Mouse (Mus musculus): ENCODE measurements around the gene Grap. TPM values are rescaled to one million over a fixed set of nuclear protein-coding genes. Genes with fewer than 3 reads are reported as not detected.

Grap gene
- total RNA-seq, 1 experiment from 2014 or later: 19.1 TPM

DNA sequence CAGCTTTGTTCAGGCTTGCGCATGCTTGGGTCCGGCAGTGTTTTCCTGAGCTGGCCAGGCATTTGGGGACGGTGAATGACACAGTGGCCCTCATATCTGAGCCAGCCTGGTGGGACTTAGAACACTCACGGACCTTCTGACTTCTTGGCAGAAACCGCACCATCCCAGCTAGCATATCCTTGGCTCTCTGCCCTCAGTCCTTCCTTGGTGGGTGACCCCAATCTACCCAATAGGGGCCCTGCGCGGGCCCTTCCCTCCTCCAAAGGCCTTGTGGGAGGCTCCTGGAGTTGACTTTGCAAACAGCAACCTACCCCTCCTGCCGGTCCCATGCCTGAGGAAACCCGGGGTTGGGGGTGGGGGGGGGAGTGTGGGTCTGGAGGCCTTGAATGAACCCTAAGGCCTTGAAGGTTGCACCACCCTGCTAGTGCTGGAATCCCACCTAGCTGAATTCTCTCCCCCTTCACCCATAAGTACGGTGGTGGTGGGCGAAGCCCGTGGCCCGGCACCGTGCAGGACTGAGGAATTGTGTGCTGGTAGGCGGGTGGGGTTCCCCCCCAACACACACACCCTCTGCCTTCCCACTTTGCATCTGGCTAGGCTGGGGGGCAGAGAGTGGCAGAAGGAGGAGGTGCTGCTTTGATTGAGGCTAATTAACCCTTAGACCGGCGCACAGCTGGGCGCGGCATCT, 21.2 kb downstream of the Grap start:
- no peak for ATAC-seq (replicated peaks; ENCODE audit: insufficient number of reproducible peaks, low FRiP score, low TSS enrichment, poor library complexity, severe bottlenecking)

DNA sequence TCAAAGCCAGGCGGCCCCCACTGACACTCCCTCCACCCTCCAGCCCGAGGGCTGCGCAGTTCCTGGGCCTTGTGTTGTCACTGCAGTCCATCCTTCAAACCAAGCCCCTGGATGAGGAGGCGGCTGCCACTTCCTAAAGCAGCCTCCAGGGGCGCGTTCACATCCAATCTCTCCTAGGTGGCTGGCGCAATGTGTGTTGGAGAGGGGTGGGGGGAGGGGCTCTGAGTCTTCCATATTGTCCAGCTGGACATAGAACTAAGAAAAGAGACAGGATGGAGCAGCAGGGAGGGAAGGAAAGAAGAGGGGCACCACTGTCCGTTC, 21.7 kb downstream of the Grap start:
- ATAC-seq (replicated peaks; ENCODE audit: insufficient number of reproducible peaks, low FRiP score, low TSS enrichment, poor library complexity, severe bottlenecking): no peak

DNA sequence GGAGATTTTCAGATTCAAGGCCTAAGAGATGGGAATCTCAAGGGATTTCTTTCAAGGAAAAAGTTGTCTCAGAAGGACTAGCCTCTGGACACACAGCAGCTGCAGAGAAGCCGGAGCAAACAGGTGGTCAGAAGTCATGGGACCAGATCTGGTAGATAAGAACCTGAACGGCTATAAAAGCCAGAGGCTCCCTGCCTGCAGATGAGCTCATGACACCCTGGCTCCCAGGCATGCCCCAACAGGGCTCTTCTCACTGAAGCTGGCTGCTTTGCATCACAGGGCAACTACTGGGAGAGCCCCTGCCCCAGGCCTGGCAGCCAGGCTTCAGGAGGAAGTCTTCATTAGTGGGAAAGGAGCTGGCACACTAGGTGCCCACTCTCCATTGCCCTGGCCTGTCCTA, 22.3 kb downstream of the Grap start:
- ATAC-seq (replicated peaks; ENCODE audit: insufficient number of reproducible peaks, low FRiP score, low TSS enrichment, poor library complexity, severe bottlenecking): no peak

DNA sequence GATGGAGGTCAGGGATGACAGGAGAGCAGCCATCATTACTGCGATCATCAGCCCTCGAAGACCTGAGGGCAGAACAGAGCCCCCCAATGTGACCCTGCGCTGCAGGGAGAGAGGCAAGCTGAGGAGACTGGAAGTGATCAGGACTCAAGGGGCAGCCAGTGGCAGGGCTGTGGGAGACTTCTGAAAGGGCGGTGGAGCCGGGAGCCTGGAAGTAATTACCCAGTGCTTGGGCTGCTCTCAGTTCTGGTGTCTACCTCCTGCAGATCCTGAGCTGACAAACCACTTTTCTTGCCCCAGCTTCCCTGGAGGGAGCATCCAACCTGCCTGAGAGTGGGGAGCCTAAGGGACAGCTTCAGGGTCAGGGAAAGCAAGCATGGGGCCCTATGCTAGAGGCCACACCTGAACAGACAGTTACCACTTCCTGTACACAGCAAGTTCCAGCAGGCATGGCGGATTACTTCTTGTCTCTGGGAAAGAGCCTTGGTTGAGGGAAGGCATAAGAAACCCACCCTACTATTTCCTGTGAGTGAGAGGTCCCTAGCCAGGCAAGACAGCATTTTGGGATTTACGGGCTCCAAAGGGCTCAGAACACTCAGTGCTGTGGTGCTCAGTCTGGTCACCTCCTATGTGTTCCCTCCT, 23.3 kb downstream of the Grap start:
- no peak for ATAC-seq (replicated peaks; ENCODE audit: insufficient number of reproducible peaks, low FRiP score, low TSS enrichment, poor library complexity, severe bottlenecking)

DNA sequence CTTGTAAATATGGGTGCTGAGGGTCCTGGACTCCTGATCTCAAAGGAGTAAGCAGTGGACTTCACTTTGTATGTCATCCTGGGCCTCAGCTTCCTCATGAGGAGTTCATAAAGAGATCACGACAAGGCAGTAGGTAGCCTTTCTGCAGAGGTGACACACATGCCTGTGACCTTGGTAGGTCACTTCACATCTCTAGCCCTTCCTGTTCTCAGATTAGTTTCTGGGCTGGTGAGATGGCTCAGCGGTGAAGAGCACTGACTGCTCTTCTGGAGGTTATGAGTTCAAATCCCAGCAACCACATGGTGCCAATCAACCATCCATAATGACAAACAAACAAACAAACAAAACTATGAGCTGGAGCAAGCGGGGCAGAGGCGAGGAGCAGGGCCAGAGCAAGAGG, 24.6 kb downstream of the Grap start:
- no peak for ATAC-seq (replicated peaks; ENCODE audit: insufficient number of reproducible peaks, low FRiP score, low TSS enrichment, poor library complexity, severe bottlenecking)

DNA sequence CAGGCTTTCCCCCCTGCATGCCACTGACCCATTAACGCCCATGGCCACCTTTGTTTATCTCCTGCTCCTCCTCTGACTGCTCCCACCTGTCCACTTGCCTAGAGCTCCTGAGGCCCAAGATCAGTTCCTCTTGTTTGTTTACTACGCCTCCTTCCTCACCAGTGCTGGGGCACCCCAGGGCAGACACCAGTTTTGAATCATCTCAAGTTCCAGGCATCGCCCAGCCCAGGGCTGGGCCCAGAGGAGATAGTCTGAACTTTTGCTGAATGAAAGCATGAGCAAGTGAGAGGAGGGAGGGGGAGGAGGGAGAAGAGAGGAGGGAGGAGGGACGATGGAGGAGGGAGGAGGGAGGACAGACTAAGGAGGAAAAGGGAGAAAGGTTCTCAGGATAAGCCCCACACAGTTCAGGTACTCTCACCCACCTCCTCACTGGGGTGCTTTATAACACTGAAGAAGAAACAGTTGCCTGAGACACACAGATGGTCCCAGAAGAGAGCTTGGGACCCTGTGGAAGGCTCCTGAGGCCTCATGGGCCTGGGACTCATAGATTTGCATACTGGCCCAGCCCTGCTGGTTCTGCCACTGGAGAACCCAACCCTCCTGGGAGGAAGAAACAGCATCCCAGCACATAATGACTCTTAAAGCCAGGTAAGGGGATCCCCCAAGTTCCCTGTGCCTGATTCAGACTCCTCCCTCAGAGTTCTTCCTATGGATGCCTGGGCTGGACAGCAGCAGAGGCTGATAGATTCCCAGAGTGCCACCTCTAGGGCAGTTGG, 26.2 kb downstream of the Grap start:
- ATAC-seq (replicated peaks; ENCODE audit: insufficient number of reproducible peaks, low FRiP score, low TSS enrichment, poor library complexity, severe bottlenecking): no peak

DNA sequence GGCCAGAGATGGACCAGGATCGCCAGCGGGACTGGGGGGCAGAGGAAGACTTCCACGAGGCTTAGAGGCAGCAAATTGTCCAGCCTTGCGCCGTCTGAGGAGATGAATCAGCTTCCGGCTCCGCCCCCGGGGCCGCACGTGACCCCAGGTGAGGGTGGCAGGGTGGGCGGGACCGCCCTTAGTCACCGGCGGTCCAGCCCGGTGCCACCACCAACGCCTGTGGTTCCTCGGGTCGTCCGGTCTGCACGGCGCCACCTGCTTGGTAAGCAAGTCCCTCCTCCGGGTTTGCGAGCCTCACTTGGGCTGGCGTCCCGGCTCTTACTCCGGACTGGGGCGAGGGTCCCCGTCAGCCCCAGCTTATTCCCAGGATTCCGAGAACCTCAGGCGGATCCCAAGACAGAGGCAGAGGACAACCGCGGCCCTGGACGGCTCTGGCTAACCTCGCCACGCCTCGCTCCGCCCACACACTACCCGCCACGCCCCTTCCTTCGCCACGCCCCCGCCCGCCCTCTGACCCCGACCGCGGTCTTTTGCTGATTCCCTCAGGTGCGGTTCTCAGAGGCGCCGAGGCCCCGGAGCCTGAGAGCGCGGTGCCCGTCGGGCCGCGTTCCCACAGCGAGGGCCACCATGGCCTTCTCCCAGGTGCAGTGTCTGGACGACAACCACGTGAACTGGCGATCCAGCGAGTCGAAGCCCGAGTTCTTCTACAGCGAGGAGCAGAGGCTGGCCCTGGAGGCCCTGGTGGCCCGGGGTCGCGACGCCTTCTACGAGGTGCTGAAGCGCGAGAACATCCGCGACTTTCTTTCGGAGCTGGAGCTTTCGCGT, 31.1 kb downstream of the Grap start, which contains the start of gene Fam83g:
Fam83g (plus strand) TSS at position 185 of the 825 bp plus-strand sequence.
- ATAC-seq (replicated peaks; ENCODE audit: insufficient number of reproducible peaks, low FRiP score, low TSS enrichment, poor library complexity, severe bottlenecking): no peak

DNA sequence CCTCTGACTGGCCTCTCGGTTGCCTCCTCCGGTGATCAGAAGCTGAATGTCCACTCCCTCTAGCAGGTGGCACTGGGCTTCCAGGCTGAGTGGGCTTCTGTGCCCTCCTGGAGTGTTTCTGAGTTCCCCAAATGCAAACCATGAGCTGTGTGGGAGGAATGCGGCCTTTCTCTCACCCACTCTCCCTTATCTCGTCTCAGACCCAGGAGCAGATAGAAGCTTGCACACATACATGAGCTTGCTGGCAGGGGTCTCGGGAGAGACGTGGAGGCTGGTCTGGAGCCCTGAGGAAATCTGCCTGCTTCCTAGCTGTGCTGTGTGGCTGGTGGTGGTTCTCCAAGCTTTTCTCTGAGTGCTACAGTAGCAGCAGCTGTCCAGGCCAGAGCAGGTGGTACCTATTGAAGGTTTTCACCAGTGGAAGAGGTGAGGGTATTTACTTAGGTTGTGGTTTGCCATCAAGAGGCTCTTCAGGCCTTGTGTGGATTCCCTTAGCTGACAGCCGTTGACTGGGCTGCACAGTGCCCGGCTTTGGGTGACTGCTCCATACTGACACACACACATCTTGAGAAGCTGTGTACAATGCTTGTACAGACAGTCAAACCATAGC, 32.2 kb downstream of the Grap start:
- no peak for ATAC-seq (replicated peaks; ENCODE audit: insufficient number of reproducible peaks, low FRiP score, low TSS enrichment, poor library complexity, severe bottlenecking)

DNA sequence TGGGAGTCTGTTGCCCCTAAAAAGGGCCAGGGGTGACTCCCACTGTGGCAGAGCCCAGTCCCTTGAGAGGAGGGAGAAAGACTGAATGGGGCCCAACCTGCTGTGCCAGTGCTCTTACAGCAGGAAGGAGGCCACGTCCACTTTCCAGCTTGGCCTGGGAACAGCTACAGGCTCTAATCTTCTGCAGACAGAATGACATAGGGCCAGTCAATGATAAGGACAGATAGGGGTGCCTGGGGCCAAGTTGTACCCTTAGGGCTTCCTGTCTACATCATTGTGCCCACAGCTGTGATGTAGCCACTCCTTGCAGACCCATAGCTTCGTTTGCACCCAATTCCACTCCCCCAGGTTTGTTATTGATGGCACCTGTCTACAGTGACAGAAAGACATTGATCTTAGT, 33.1 kb downstream of the Grap start:
- no peak for ATAC-seq (replicated peaks; ENCODE audit: insufficient number of reproducible peaks, low FRiP score, low TSS enrichment, poor library complexity, severe bottlenecking)

DNA sequence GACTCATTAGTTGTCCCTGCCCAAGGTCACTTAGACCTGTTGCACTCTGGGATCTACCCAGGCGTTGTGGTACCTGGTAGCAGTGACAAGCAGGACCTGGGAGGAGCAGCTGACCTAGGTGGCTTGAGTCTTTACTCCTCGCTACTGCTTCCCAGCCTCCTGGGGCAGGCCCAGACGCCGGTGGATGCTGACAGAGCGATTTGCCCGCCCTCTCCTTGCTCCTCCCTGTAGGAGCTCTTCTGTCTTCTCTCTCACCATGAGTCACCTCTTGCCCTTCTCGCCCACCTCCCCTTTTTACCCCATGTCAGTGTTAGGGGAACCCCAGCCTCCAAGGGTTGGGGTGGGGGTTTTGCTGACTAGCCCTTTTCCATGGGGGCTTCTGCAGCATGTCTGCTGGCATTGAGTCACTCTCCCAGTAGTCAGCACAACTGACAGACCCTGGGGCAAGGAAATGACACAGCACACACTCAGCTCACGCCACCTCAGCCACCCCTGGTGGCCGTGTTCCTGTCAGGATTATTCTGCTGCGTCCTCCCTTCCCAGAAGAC, 33.9 kb downstream of the Grap start:
- ATAC-seq (replicated peaks; ENCODE audit: insufficient number of reproducible peaks, low FRiP score, low TSS enrichment, poor library complexity, severe bottlenecking): no peak

DNA sequence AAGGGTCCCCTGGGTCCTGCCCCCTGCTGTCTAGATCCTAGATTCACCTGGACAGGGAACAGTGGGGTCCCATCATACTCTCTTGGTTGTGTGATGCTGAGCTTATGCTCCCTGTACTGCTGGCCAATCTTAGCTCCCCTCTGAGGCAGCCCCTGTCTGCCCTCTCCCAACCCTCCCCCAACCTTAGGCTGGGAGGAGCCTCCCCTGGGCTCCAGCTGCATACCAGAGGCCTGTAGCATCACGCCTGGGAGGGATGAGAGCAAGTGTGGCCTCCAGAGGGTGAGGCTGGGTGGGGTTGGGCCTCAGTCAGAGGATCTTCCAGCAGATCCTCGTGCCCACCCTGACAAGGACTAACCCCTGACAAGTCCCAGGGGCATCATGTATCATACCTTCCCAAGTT, 34.5 kb downstream of the Grap start:
- ATAC-seq (replicated peaks; ENCODE audit: insufficient number of reproducible peaks, low FRiP score, low TSS enrichment, poor library complexity, severe bottlenecking): no peak

DNA sequence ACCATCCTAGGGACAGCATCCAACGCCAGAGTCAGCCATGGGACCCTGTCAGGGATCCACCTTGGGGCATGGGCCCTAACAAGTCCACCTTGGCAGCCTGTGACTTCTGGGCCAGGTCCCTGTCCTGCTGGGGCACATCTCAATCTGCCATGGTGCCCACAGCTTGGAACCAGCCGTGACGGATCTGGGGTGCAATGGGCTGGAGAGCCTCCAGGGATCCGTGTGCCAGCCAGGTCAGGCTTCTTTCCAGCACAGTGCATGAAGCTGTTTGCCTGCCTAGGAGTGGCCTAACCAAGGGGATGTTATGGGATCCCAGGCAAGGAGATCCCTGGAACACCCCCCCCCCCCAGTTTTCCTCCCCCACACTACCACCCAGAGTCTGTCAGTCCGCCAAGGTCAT, 39.9 kb downstream of the Grap start:
- ATAC-seq (replicated peaks; ENCODE audit: insufficient number of reproducible peaks, low FRiP score, low TSS enrichment, poor library complexity, severe bottlenecking): no peak

DNA sequence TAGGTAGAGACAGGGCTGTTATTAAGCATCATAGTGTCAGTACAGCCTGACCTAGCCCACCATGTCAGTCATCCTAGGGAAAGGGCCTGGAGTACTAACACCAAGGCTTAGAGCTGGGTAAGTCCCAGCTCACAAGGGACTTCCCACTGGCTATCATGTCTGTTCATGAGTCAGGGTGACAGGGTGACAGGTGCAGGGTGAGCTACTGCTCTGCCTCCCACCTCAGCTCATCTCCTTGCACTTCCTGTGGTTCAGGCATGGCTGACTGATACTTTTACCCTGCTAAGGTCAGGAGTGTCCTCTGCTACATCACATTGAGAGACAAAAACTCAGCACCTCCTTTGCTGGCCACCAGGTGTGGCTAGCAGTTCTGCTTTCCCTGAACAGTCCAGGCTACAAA, 45.8 kb downstream of the Grap start:
- ATAC-seq (replicated peaks; ENCODE audit: insufficient number of reproducible peaks, low FRiP score, low TSS enrichment, poor library complexity, severe bottlenecking): no peak

DNA sequence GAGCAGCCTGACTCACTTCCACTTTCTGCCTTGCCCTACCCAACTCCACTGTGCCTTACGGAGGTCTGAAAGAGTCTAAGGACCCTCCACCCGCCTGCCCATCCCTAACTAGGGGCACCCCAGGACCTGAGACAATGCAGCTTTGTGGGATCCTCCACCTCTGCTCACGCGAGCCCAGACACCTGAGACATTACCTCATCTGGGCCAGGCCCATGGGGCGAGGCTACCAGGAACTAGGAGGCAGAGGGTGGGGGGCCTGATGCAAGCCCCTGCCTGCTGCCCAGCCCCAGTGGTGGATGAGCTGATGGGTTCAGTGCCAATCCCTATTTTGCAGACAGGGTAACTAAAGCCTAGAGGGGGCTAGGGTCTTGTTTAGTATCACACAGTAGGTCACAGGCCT, 46.4 kb downstream of the Grap start:
- ATAC-seq (replicated peaks; ENCODE audit: insufficient number of reproducible peaks, low FRiP score, low TSS enrichment, poor library complexity, severe bottlenecking): no peak

DNA sequence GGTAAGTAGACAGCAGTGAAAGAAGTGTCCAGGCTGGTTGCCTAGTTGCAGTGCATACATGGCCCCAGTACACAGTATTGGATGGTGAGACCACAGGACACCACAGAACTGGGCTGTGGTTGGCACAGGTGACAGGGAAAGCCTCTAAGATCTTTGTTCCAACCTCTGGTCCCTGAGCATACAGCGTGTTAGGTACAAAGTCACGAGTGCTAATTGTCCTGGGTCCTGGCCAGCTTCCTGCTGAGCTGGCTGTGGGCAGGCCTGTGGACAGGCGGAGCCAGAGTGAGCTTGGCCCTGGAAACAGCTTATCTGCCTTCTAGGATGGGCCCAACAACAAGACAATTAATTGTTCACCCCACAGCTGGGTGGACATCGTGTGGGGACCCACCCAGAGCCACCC, 46.9 kb downstream of the Grap start:
- no peak for ATAC-seq (replicated peaks; ENCODE audit: insufficient number of reproducible peaks, low FRiP score, low TSS enrichment, poor library complexity, severe bottlenecking)

DNA sequence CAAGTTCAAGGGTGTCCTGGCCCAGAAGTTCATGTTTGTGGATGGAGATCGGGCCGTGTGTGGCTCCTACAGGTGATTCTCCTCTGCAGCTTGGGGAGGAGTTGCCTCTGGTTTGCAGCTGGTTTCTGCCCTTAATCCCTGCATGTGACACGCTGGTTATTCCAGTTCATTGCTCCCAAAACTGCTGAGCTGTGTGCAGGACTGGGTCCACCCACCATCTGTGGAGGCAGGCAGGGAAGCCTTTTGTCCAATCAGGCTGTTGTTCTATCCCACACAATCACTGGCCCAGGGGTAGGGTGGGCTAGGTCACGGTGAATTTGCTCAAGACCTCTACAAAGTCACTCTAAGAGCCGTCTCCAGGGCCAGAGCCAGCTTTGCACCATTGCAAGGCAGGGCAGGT, 48.6 kb downstream of the Grap start:
- no peak for ATAC-seq (replicated peaks; ENCODE audit: insufficient number of reproducible peaks, low FRiP score, low TSS enrichment, poor library complexity, severe bottlenecking)

DNA sequence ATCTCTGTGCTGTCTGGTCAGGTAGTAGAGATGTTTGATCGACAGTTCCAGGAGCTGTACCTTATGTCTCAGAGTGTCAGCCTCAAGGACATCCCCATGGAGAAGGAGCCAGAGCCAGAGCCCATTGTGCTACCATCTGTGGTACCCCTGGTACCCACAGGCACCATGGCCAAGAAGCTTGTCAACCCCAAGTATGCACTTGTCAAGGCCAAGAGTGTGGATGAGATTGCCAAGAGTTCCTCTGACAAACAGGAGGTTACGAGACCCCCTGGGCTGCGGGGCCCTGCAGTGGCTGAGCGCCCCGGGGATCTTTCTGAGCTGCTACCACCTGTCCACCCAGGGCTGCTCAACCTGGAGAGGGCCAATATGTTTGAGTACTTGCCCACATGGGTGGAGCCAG, 49.4 kb downstream of the Grap start:
- ATAC-seq (replicated peaks; ENCODE audit: insufficient number of reproducible peaks, low FRiP score, low TSS enrichment, poor library complexity, severe bottlenecking): no peak

DNA sequence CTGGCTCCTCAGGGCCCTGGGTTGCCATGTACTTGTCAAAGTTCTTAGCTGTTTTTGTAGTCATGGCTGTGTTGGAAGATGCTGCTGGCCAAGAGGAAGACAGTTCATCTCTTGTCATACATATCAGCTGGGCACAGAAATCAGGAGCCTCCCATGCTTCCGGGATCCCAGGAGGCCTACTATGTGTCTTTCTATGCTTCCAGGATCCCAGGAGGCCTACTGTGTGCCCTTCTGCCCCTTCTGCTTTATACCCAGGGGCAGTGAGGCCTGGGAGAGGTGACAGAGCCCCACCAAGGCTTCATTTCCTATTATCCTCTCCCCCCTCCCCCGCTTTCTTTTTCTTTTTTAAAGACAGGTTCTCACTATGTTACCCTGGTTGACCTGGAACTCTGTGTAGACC, 52.5 kb downstream of the Grap start:
- ATAC-seq (replicated peaks; ENCODE audit: insufficient number of reproducible peaks, low FRiP score, low TSS enrichment, poor library complexity, severe bottlenecking): no peak

DNA sequence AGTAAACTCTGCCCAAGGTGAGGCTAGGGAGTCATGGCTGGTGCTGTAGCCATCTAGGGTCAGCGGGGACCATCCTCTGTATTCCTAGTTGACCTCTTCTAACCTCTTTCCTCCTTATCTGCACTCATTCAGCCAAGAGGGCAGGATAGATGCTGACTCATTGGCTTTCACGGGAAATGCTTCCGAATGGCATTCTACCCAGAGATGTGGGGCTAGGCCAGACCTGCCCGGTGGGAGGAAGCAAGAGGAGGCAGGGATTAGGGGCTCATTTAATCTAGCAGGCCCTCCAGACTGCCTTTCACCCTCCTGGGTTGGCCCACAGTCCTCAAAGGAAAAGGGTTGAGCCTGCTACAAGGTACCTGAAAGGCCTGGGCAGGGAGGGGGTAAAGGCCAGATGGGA, 53.2 kb downstream of the Grap start:
- no peak for ATAC-seq (replicated peaks; ENCODE audit: insufficient number of reproducible peaks, low FRiP score, low TSS enrichment, poor library complexity, severe bottlenecking)
